Mouse (Mus musculus) intestine, embryonic 14.5 days (tissue): ENCODE data around the gene Btbd18. TPM values are rescaled to one million over a fixed set of nuclear protein-coding genes. Genes with fewer than 3 reads are reported as not detected.
"Not testable (repeated sequence)": the region's sequence is repeated elsewhere in the genome, so short reads cannot be mapped to it uniquely, and the experiment has no call there.

Experiments
- ATAC-seq: fragments of 200-750 bp; cut with Nextera tagmentation; replicated peaks from 2 replicates; pipeline ENCODE4 v1.8.0; 2017; ENCODE audit warnings: low read depth, moderate number of reproducible peaks, moderate TSS enrichment, moderate library complexity; ENCODE audit not compliant: low FRiP score, low TSS enrichment
- DNase-seq: peaks from one replicate; pipeline ENCODE4 v3.0.0-alpha.2; 2018; ENCODE audit warnings: low spot score
- H3K27ac ChIP-seq: fragments of 300-500 bp; sonication (generic); 2 replicates; pipeline ENCODE4 v1.5.1; 2014; ENCODE audit warnings: low read depth, mild to moderate bottlenecking, control low read depth
- H3K27me3 ChIP-seq: fragments of 300-500 bp; sonication (generic); replicated peaks from 2 replicates; pipeline ENCODE4 v1.6.1; 2014; ENCODE audit warnings: low read length, control low read depth; ENCODE audit not compliant: control insufficient read depth, insufficient read depth
- H3K36me3 ChIP-seq: fragments of 300-500 bp; sonication (generic); 2 replicates; pipeline ENCODE4 v1.6.1; 2014; ENCODE audit warnings: low read length, control low read depth; ENCODE audit not compliant: control insufficient read depth, insufficient read depth
- H3K4me1 ChIP-seq: fragments of 300-500 bp; sonication (generic); replicated peaks from 2 replicates; pipeline ENCODE4 v1.6.1; 2014; ENCODE audit warnings: low read length, control low read depth, mixed read lengths; ENCODE audit not compliant: control insufficient read depth, insufficient read depth
- H3K4me2 ChIP-seq: fragments of 300-500 bp; sonication (generic); 2 replicates; pipeline ENCODE4 v1.6.1; 2014; ENCODE audit warnings: low read length
- H3K4me3 ChIP-seq: fragments of 300-500 bp; sonication (generic); 2 replicates; pipeline ENCODE4 v1.5.1; 2014; ENCODE audit warnings: low read depth, low read length, control low read depth, mixed read lengths
- H3K9ac ChIP-seq: fragments of 300-500 bp; sonication (generic); 2 replicates; pipeline ENCODE4 v1.6.1; 2014; ENCODE audit warnings: mild to moderate bottlenecking, low read length
- H3K9me3 ChIP-seq: fragments of 300-500 bp; sonication (generic); 2 replicates; pipeline ENCODE4 v1.6.1; 2016; ENCODE audit warnings: low read length, control low read depth; ENCODE audit not compliant: control insufficient read depth
- WGBS: fragments of 180-500 bp; shearing (Covaris S2); extraction: QIAGEN DNeasy Blood & Tissue Kit; methylation state at CpG from one replicate; pipeline ENCODE4 v1.1.7; 2014; 5-methylcytosine and 5-hydroxymethylcytosine counted together
- polyA plus RNA-seq: library from polyadenylated mRNA; unstranded; fragments of >200 nt; fragmentation: Nextera tagmentation; extraction: Ambion mirVana; gene quantifications from 2 replicates; pipeline ENCODE4 v1.2.1, GENCODE M21; 2014

Gene Btbd18
- polyA plus RNA-seq, 1 experiment from 2014 or later: 0.34 TPM

DNA sequence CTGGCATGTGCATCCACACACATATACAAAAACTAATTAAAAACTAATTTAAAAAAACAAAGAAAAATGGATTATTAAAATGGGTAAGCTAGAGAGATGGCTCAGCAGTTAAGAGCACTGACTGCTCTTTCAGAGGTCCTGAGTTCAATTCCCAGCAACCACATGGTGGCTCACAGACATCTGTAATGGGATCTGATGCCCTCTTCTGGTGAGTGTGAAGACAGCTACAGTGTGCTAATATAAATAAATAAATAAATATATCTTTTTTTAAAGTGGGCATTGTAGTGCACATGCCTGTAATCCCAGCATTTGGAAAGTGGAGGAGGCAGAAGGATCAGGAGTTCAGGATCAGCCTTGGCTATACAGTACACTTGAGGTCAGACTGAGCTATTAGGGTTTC, 5.5 kb upstream of the Btbd18 start:
- Histone ChIP-seq H3K4me2 (no peak overlapping the region), H3K9me3 (no peaks in the 10 kb centered on the region), H3K36me3 (no peaks in the 10 kb centered on the region), H3K4me3 (no peak overlapping the region), H3K9ac (no peak overlapping the region), H3K27me3 (no peaks in the 10 kb centered on the region), H3K4me1 (no peaks in the 10 kb centered on the region), H3K27ac (no peak overlapping the region)
- ATAC-seq (no peak), DNase-seq (no peak)

DNA sequence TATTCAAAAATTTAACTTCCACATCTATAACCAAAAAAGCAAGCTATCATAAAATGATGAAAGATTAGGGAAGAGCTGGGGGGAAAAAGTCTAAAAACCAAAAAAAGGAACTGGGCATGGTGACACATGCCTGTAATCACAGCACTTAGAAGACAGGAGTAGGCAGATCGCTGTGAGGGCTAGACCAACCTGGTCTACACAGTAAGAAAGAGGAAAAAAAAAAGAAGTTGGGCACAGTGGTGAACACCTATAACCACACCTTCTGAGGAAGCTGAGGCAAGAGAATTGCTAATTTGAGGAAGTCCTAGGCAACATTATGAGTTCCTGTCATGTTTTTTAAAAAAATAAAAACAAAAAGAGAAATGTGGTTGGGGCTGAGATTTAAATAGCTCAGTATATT, 3.0 kb upstream of the Btbd18 start:
- no peaks in the 10 kb centered on the region for H3K4me1 ChIP-seq
- DNase-seq (no peak), ATAC-seq (no peak)
- 69% methylated on average over 1 of the region's 1 CpGs for WGBS
- no peak overlapping the region for H3K9ac ChIP-seq
- H3K4me3 ChIP-seq: no peak overlapping the region
- no peak overlapping the region for H3K27ac ChIP-seq
- no peaks in the 10 kb centered on the region for H3K36me3 ChIP-seq
- H3K4me2 ChIP-seq: no peak overlapping the region
- H3K27me3 ChIP-seq: no peaks in the 10 kb centered on the region
- no peaks in the 10 kb centered on the region for H3K9me3 ChIP-seq

GRCm38 (mm10) chr2:84660253-84660652, 1.4 kb downstream of the Btbd18 start:
- Histone ChIP-seq H3K4me2 (no peak overlapping the region), H3K9ac (no peak overlapping the region), H3K4me1 (no peaks in the 10 kb centered on the region), H3K4me3 (no peak overlapping the region), H3K27ac (no peak overlapping the region), H3K27me3 (no peaks in the 10 kb centered on the region), H3K36me3 (no peaks in the 10 kb centered on the region), H3K9me3 (no peaks in the 10 kb centered on the region)
- WGBS: 60% methylated on average over 3 of the region's 3 CpGs
- ATAC-seq (no peak), DNase-seq (peak; percentile 48)

DNA sequence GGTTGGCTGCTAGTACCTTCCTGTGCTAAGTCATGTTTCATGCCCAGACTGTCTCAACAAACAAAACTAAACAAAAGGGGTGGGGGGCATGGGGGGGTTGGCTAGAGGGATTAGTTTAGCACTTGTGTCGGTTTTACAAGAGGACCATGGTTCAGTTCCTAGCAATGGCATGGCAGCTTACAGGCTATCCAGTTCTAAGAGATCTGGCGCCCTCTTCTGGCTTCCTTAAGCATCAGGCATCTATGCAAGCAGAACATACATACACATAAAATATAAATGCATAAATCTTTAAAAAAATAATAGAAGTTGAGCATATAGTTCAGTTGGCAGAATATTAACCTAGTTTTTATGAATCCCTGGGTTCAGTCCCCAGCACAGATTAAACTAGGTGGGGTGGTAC, 4.0 kb downstream of the Btbd18 start:
- no peak for ATAC-seq
- H3K4me1 ChIP-seq: no peaks in the 10 kb centered on the region

GRCm38 (mm10) chr2:84666081-84666480, 7.2 kb downstream of the Btbd18 start:
- Histone ChIP-seq H3K4me2 (no peak overlapping the region), H3K9ac (no peak overlapping the region), H3K4me3 (no peak overlapping the region), H3K36me3 (peaks cover 20% of the 10 kb centered on the region), H3K9me3 (no peaks in the 10 kb centered on the region), H3K27ac (no peak overlapping the region), H3K4me1 (peaks cover 8% of the 10 kb centered on the region), H3K27me3 (no peaks in the 10 kb centered on the region)
- 52% methylated on average over 12 of the region's 12 CpGs for whole genome bisulfite sequencing
- DNase-seq (peak; percentile 47), ATAC-seq (no peak)

More for the DNA sequence above, 4.0 kb downstream of the Btbd18 start:
- 0 out of 2 replicates have a peak, but pooled peaks cover 3% of the 10 kb centered on the region for H3K36me3 ChIP-seq
- no peak overlapping the region for H3K9ac ChIP-seq
- DNase-seq: peak; percentile 54
- WGBS: 26% methylated on average over 2 of the region's 2 CpGs
- H3K27ac ChIP-seq: no peak overlapping the region
- H3K4me2 ChIP-seq: no peak overlapping the region
- H3K27me3 ChIP-seq: no peaks in the 10 kb centered on the region
- no peaks in the 10 kb centered on the region for H3K9me3 ChIP-seq
- H3K4me3 ChIP-seq: no peak overlapping the region

GRCm38 (mm10) chr2:84669828-84670568, 11.1 kb downstream of the Btbd18 start:
- ATAC-seq: peak; percentile 77
- Histone ChIP-seq H3K36me3 (peaks cover 46% of the 10 kb centered on the region), H3K4me2 (peak overlapping the region; percentile 65), H3K4me1 (peaks cover 8% of the 10 kb centered on the region), H3K9ac (peak overlapping the region; percentile 94), H3K27ac (peak overlapping the region; percentile 92), H3K27me3 (no peaks in the 10 kb centered on the region), H3K4me3 (peak overlapping the region; percentile 99), H3K9me3 (no peaks in the 10 kb centered on the region)
- DNase-seq: no peak
- 3% methylated on average over 39 of the region's 39 CpGs for WGBS

DNA sequence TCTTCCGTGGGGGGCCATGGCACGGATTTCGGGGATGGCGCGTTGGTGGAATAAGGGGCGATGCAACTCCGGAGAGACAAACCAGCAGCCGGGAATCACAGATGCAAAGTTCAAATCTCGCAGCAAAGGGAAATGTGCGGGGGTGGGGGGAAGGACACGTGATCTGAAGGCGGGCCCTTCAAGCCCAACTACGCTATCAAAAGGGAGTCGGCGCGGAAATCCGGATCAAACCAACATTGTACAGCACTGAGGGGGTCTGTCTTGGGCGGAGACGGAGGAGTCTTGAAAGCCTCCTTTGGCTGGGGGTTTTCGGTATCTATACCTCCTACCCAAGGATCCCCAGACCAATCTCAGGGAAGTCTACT, 11.7 kb downstream of the Btbd18 start, which contains the start of gene Selenoh:
Gene Selenoh, minus strand, starts transcription at position 202 of the 365 bp plus-strand sequence.
- ATAC-seq (peak; percentile 96), DNase-seq (peak; percentile 91)
- Histone ChIP-seq H3K27ac (peak within 1 kb of the TSS; percentile 92), H3K4me1 (peaks cover 8% of the 10 kb centered on the region), H3K27me3 (no peaks in the 10 kb centered on the region), H3K9ac (peak within 1 kb of the TSS; percentile 94), H3K9me3 (no peaks in the 10 kb centered on the region), H3K36me3 (peaks cover 51% of the 10 kb centered on the region), H3K4me3 (peak within 1 kb of the TSS; percentile 99), H3K4me2 (peak within 1 kb of the TSS; percentile 65)
- under 1% methylated on average over 20 of the region's 20 CpGs for WGBS

DNA sequence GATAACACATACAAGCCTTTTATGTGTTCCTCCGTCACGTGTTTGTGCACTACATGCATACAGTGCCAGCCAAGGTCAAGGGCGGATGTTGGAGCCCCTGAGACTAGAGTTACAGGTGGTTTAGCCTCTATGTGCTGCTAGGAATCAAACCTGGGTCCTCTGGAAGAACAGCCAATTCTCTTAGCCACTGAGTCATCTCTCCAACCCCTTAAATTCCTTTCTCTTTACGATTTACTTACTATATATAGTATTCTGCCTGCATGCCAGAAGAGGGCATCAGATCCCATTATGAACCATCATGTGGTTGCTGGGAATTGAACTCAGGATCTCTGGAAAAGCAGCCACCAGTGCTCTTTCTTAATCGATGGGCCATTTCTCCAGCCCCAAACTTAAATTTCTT, 12.7 kb downstream of the Btbd18 start:
- H3K9me3 ChIP-seq, ATAC-seq, H3K9ac ChIP-seq, H3K27ac ChIP-seq, H3K4me1 ChIP-seq, H3K27me3 ChIP-seq, H3K4me3 ChIP-seq, H3K4me2 ChIP-seq: not testable (repeated sequence)
- peaks cover 59% of the 10 kb centered on the region for H3K36me3 ChIP-seq
- WGBS: 66% methylated on average over 4 of the region's 5 CpGs
- DNase-seq: peak; percentile 38
